Mouse (Mus musculus) lung, postnatal 0 days (tissue): ENCODE results near the gene Prkcb.

Experiments used
- CTCF ChIP-seq: IDR thresholded peaks from 2 replicates; pipeline ENCODE4 v1.5.1; 2016; ENCODE audit warnings: antibody characterized with exemption, mild to moderate bottlenecking
- EP300 ChIP-seq: IDR thresholded peaks from 2 replicates; pipeline ENCODE4 v1.6.1; 2016; ENCODE audit warnings: antibody characterized with exemption, mild to moderate bottlenecking, control low read depth

- TF ChIP-seq CTCF: no peak
- TF ChIP-seq EP300: no peak
Measured at GRCm38 (mm10) chr7:122372349-122372748, 83.8 kb downstream of the Prkcb start.
